Mouse (Mus musculus) embryonic facial prominence, embryonic 11.5 days (tissue): ENCODE measurements around the gene Elmod3. TPM values are rescaled to one million over a fixed set of nuclear protein-coding genes. Genes with fewer than 3 reads are reported as not detected.

Source experiments
- ATAC-seq: fragments of 200-750 bp; cut with Nextera tagmentation; replicated peaks from 2 replicates; pipeline ENCODE4 v1.8.0; 2017; ENCODE audit warnings: low read depth; ENCODE audit not compliant: insufficient number of reproducible peaks, low FRiP score, low TSS enrichment
- DNase-seq: peaks from one replicate; pipeline ENCODE4 v3.0.0-alpha.2; 2015; ENCODE audit warnings: low spot score
- H3K27ac ChIP-seq: fragments of 300-500 bp; sonication (generic); replicated peaks from 2 replicates; pipeline ENCODE4 v1.5.1; 2014; ENCODE audit warnings: mild to moderate bottlenecking, low read depth, low read length, control low read depth
- H3K27me3 ChIP-seq: fragments of 300-500 bp; sonication (generic); 2 replicates; pipeline ENCODE4 v1.6.1; 2014; ENCODE audit warnings: mild to moderate bottlenecking, low read length, moderate library complexity, mixed read lengths; ENCODE audit not compliant: control insufficient read depth, insufficient read depth
- H3K36me3 ChIP-seq: fragments of 300-500 bp; sonication (generic); replicated peaks from 2 replicates; pipeline ENCODE4 v1.6.1; 2014; ENCODE audit warnings: low read depth, mild to moderate bottlenecking, low read length, moderate library complexity, mixed read lengths; ENCODE audit not compliant: control insufficient read depth, insufficient read depth
- H3K4me1 ChIP-seq: fragments of 300-500 bp; sonication (generic); 2 replicates; pipeline ENCODE4 v1.6.1; 2014; ENCODE audit warnings: low read length, mixed read lengths; ENCODE audit not compliant: control insufficient read depth, insufficient read depth
- H3K4me2 ChIP-seq: fragments of 300-500 bp; sonication (generic); 2 replicates; pipeline ENCODE4 v1.6.1; 2014; ENCODE audit warnings: low read depth, mild to moderate bottlenecking, control low read depth, low read length, moderate library complexity
- H3K4me3 ChIP-seq: fragments of 300-500 bp; sonication (generic); 2 replicates; pipeline ENCODE4 v1.5.1; 2014; ENCODE audit warnings: low read depth, low read length, control low read depth
- H3K9ac ChIP-seq: fragments of 300-500 bp; sonication (generic); replicated peaks from 2 replicates; pipeline ENCODE4 v1.6.1; 2014; ENCODE audit warnings: mild to moderate bottlenecking, control low read depth, low read length
- H3K9me3 ChIP-seq: fragments of 300-500 bp; sonication (generic); replicated peaks from 2 replicates; pipeline ENCODE4 v1.6.1; 2016; ENCODE audit warnings: mild to moderate bottlenecking, low read length, inconsistent platforms, mixed read lengths; ENCODE audit not compliant: control insufficient read depth
- WGBS: fragments of 180-500 bp; shearing (Covaris S2); extraction: QIAGEN DNeasy Blood & Tissue Kit; methylation state at CpG from one replicate; pipeline ENCODE4 v1.1.7; 2014; 5-methylcytosine and 5-hydroxymethylcytosine counted together
- polyA plus RNA-seq: library from polyadenylated mRNA; unstranded; fragments of >200 nt; fragmentation: Nextera tagmentation; extraction: Ambion mirVana; gene quantifications from 2 replicates; pipeline ENCODE4 v1.2.1, GENCODE M21; 2014

Elmod3 gene
- polyA plus RNA-seq, 1 experiment from 2014 or later, result 16.4 TPM

- H3K9ac ChIP-seq, result no peak overlapping the region
Observed at GRCm38 (mm10) chr6:72576041-72576440, 22.2 kb downstream of the Elmod3 start.

GRCm38 (mm10) chr6:72571826-72572225, 26.4 kb downstream of the Elmod3 start:
- Histone ChIP-seq H3K9me3 (no peaks in the 10 kb centered on the region), H3K27ac (no peak overlapping the region), H3K4me1 (no peaks in the 10 kb centered on the region), H3K4me2 (no peak overlapping the region), H3K4me3 (no peak overlapping the region), H3K9ac (no peak overlapping the region), H3K27me3 (no peaks in the 10 kb centered on the region), H3K36me3 (no peaks in the 10 kb centered on the region)
- DNase-seq (no peak), ATAC-seq (no peak)
- WGBS, result 34% methylated on average over 3 of the region's 3 CpGs

More at GRCm38 (mm10) chr6:72576041-72576440, 22.2 kb downstream of the Elmod3 start:
- ATAC-seq (no peak), DNase-seq (no peak)
- Histone ChIP-seq H3K4me3 (no peak overlapping the region), H3K27ac (no peak overlapping the region), H3K9me3 (no peaks in the 10 kb centered on the region), H3K4me1 (no peaks in the 10 kb centered on the region), H3K27me3 (no peaks in the 10 kb centered on the region), H3K4me2 (no peak overlapping the region), H3K36me3 (no peaks in the 10 kb centered on the region)
- 98% methylated on average over 3 of the region's 3 CpGs for WGBS

GRCm38 (mm10) chr6:72570644-72571397, 27.4 kb downstream of the Elmod3 start:
- Histone ChIP-seq H3K4me3 (no peak overlapping the region), H3K36me3 (no peaks in the 10 kb centered on the region), H3K9ac (no peak overlapping the region), H3K9me3 (no peaks in the 10 kb centered on the region), H3K27ac (no peak overlapping the region), H3K27me3 (no peaks in the 10 kb centered on the region), H3K4me2 (no peak overlapping the region), H3K4me1 (no peaks in the 10 kb centered on the region)
- DNase-seq, result no peak
- 88% methylated on average over 10 of the region's 10 CpGs for WGBS
- ATAC-seq, result no peak

- H3K9me3 ChIP-seq, result no peaks in the 10 kb centered on the region
- ATAC-seq (no peak), DNase-seq (no peak)
- no peak overlapping the region for H3K4me2 ChIP-seq
- H3K36me3 ChIP-seq, result no peaks in the 10 kb centered on the region
- no peaks in the 10 kb centered on the region for H3K27me3 ChIP-seq
- H3K27ac ChIP-seq, result no peak overlapping the region
- no peak overlapping the region for H3K4me3 ChIP-seq
- H3K4me1 ChIP-seq, result no peaks in the 10 kb centered on the region
- H3K9ac ChIP-seq, result no peak overlapping the region
- 93% methylated on average over 10 of the region's 10 CpGs for WGBS
Observed at GRCm38 (mm10) chr6:72568736-72569135, 29.5 kb downstream of the Elmod3 start.

GRCm38 (mm10) chr6:72567508-72567907, 30.7 kb downstream of the Elmod3 start:
- Histone ChIP-seq H3K4me3 (no peak overlapping the region), H3K4me1 (no peaks in the 10 kb centered on the region), H3K27ac (no peak overlapping the region), H3K27me3 (no peaks in the 10 kb centered on the region), H3K9me3 (no peaks in the 10 kb centered on the region), H3K9ac (no peak overlapping the region), H3K36me3 (no peaks in the 10 kb centered on the region), H3K4me2 (no peak overlapping the region)
- 77% methylated on average over 5 of the region's 5 CpGs for WGBS
- DNase-seq (no peak), ATAC-seq (no peak)

- H3K9me3 ChIP-seq, result no peaks in the 10 kb centered on the region
- H3K36me3 ChIP-seq, result no peaks in the 10 kb centered on the region
- no peaks in the 10 kb centered on the region for H3K4me1 ChIP-seq
- DNase-seq (peak; percentile 87), ATAC-seq (peak; percentile 70)
- H3K27ac ChIP-seq, result no peak overlapping the region
- no peak overlapping the region for H3K4me3 ChIP-seq
- H3K4me2 ChIP-seq, result no peak overlapping the region
- no peak overlapping the region for H3K9ac ChIP-seq
- 3% methylated on average over 4 of the region's 4 CpGs for WGBS
- H3K27me3 ChIP-seq, result no peaks in the 10 kb centered on the region
Observed at GRCm38 (mm10) chr6:72566044-72566443, 32.2 kb downstream of the Elmod3 start.

- no peak overlapping the region for H3K27ac ChIP-seq
- ATAC-seq, result 0 out of 2 replicates have a peak, but pooled peaks have one; percentile 1
- H3K4me1 ChIP-seq, result no peaks in the 10 kb centered on the region
- H3K4me3 ChIP-seq, result no peak overlapping the region
- H3K27me3 ChIP-seq, result no peaks in the 10 kb centered on the region
- no peaks in the 10 kb centered on the region for H3K9me3 ChIP-seq
- H3K4me2 ChIP-seq, result no peak overlapping the region
- no peaks in the 10 kb centered on the region for H3K36me3 ChIP-seq
- DNase-seq, result no peak
- WGBS, result 73% methylated on average over 7 of the region's 7 CpGs
- H3K9ac ChIP-seq, result no peak overlapping the region
Observed at GRCm38 (mm10) chr6:72565506-72565905, 32.7 kb downstream of the Elmod3 start.

- Histone ChIP-seq H3K9me3 (no peaks in the 10 kb centered on the region), H3K4me2 (no peak overlapping the region), H3K4me3 (no peak overlapping the region), H3K27ac (no peak overlapping the region), H3K4me1 (no peaks in the 10 kb centered on the region), H3K27me3 (no peaks in the 10 kb centered on the region), H3K9ac (no peak overlapping the region), H3K36me3 (no peaks in the 10 kb centered on the region)
- WGBS, result 55% methylated on average over 5 of the region's 5 CpGs
- DNase-seq, result no peak
- ATAC-seq, result no peak
Observed at GRCm38 (mm10) chr6:72562894-72563293, 35.3 kb downstream of the Elmod3 start.
